Mouse (Mus musculus) midbrain, embryonic 16.5 days (tissue): ENCODE measurements around the gene Nras. TPM values are rescaled to one million over a fixed set of nuclear protein-coding genes. Genes with fewer than 3 reads are reported as not detected.

Experiments used
- ATAC-seq: fragments of 200-750 bp; cut with Nextera tagmentation; 2 replicates; pipeline ENCODE4 v1.8.0; 2017; ENCODE audit warnings: moderate TSS enrichment
- H3K27ac ChIP-seq: fragments of 300-500 bp; sonication (generic); 2 replicates; pipeline ENCODE4 v1.5.1; 2014; ENCODE audit warnings: mild to moderate bottlenecking, low read length, mixed read lengths
- H3K27me3 ChIP-seq: fragments of 300-500 bp; sonication (generic); 2 replicates; pipeline ENCODE4 v1.6.1; 2014; ENCODE audit warnings: low read depth, low read length, mixed read lengths; ENCODE audit not compliant: control insufficient read depth, insufficient read depth
- H3K36me3 ChIP-seq: fragments of 300-500 bp; sonication (generic); 2 replicates; pipeline ENCODE4 v1.6.1; 2014; ENCODE audit warnings: mild to moderate bottlenecking, low read length, moderate library complexity, mixed read lengths; ENCODE audit not compliant: control insufficient read depth, insufficient read depth
- H3K4me1 ChIP-seq: fragments of 300-500 bp; sonication (generic); 2 replicates; pipeline ENCODE4 v1.6.1; 2014; ENCODE audit warnings: mild to moderate bottlenecking, low read length, mixed read lengths; ENCODE audit not compliant: control insufficient read depth, insufficient read depth
- H3K4me2 ChIP-seq: fragments of 300-500 bp; sonication (generic); 2 replicates; pipeline ENCODE4 v1.6.1; 2014; ENCODE audit warnings: mild to moderate bottlenecking, low read length, mixed read lengths
- H3K4me3 ChIP-seq: fragments of 300-500 bp; sonication (generic); 2 replicates; pipeline ENCODE4 v1.5.1; 2014; ENCODE audit warnings: low read depth, mild to moderate bottlenecking, low read length, moderate library complexity, mixed read lengths
- H3K9ac ChIP-seq: fragments of 300-500 bp; sonication (generic); 2 replicates; pipeline ENCODE4 v1.6.1; 2014; ENCODE audit warnings: low read depth, low read length, mixed read lengths
- H3K9me3 ChIP-seq: fragments of 300-500 bp; sonication (generic); replicated peaks from 2 replicates; pipeline ENCODE4 v1.6.1; 2014; ENCODE audit warnings: mild to moderate bottlenecking, low read length, mixed read lengths; ENCODE audit not compliant: control insufficient read depth, poor library complexity, severe bottlenecking
- WGBS: fragments of 180-500 bp; shearing (Covaris S2); extraction: QIAGEN DNeasy Blood & Tissue Kit; methylation state at CpG from one replicate; pipeline ENCODE4 v1.1.7; 2014; 5-methylcytosine and 5-hydroxymethylcytosine counted together
- polyA plus RNA-seq: library from polyadenylated mRNA; unstranded; fragments of >200 nt; fragmentation: Nextera tagmentation; extraction: Ambion mirVana; gene quantifications from 2 replicates; pipeline ENCODE4 v1.2.1, GENCODE M21; 2015

Nras gene
- polyA plus RNA-seq, 1 experiment from 2014 or later, result 85.1 TPM

GRCm38 (mm10) chr3:103056016-103056595 lies 2.0 kb upstream of the Nras start:
- peaks cover 13% of the 10 kb centered on the region for H3K4me1 ChIP-seq
- no peak overlapping the region for H3K4me2 ChIP-seq
- no peaks in the 10 kb centered on the region for H3K9me3 ChIP-seq
- H3K36me3 ChIP-seq, result peaks cover 27% of the 10 kb centered on the region
- no peak overlapping the region for H3K4me3 ChIP-seq
- 93% methylated on average over 5 of the region's 5 CpGs for WGBS
- no peak overlapping the region for H3K27ac ChIP-seq
- no peaks in the 10 kb centered on the region for H3K27me3 ChIP-seq
- ATAC-seq, result no peak
- H3K9ac ChIP-seq, result no peak overlapping the region

DNA sequence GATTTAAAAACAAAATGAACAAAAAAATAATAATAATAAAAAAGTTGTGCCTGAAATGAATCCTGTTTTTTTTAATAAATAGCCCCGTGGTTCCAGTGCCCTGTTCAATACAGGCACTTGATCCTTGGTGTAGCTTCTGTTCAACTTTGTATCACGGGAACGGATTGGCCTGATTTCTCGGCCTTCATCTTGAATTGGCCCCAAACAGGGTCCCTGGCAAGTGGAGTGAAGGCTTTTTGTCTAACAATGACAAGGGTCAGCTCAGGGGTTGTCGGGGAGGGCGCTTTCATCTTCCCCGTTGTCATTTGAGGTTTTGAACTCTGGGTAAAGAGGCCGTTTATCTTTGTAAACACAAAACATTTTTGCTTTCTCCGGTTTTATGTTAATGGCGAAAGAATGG lies 333 bp upstream of the Nras start:
- Histone ChIP-seq H3K4me1 (peaks cover 13% of the 10 kb centered on the region), H3K4me3 (peak overlapping the region; percentile 76), H3K9me3 (no peaks in the 10 kb centered on the region), H3K27ac (peak overlapping the region; percentile 93), H3K4me2 (peak overlapping the region; percentile 86), H3K9ac (peak overlapping the region; percentile 49; the same call in 1 of the 2 replicates), H3K36me3 (peaks cover 33% of the 10 kb centered on the region), H3K27me3 (no peaks in the 10 kb centered on the region)
- ATAC-seq, result peak; percentile 44
- 2% methylated on average over 10 of the region's 10 CpGs for WGBS

GRCm38 (mm10) chr3:103066927-103067326 lies 8.8 kb downstream of the Nras start:
- Histone ChIP-seq H3K27me3 (no peaks in the 10 kb centered on the region), H3K36me3 (peaks cover 34% of the 10 kb centered on the region), H3K9ac (no peak overlapping the region), H3K27ac (no peak overlapping the region), H3K4me3 (no peak overlapping the region), H3K9me3 (no peaks in the 10 kb centered on the region), H3K4me1 (no peaks in the 10 kb centered on the region), H3K4me2 (no peak overlapping the region)
- 94% methylated on average over 8 of the region's 8 CpGs for WGBS
- no peak for ATAC-seq

- Histone ChIP-seq H3K27me3 (no peaks in the 10 kb centered on the region), H3K9ac (no peak overlapping the region), H3K4me2 (no peak overlapping the region), H3K27ac (no peak overlapping the region), H3K4me1 (no peaks in the 10 kb centered on the region), H3K9me3 (no peaks in the 10 kb centered on the region), H3K4me3 (no peak overlapping the region), H3K36me3 (peaks cover 22% of the 10 kb centered on the region)
- 97% methylated on average over 6 of the region's 6 CpGs for WGBS
- ATAC-seq, result no peak
Measured at GRCm38 (mm10) chr3:103068971-103069370, 10.9 kb downstream of the Nras start.

GRCm38 (mm10) chr3:103073771-103074170 lies 15.7 kb downstream of the Nras start, which contains the start of gene Ampd1:
Ampd1 (plus strand) TSS chr3:103074014.
- peaks cover 4% of the 10 kb centered on the region; the same call in 1 of the 2 replicates for H3K36me3 ChIP-seq
- WGBS, result 78% methylated on average over 5 of the region's 5 CpGs
- H3K4me3 ChIP-seq, result no peak within 1 kb of the TSS
- H3K9me3 ChIP-seq, result no peaks in the 10 kb centered on the region
- no peak within 1 kb of the TSS for H3K4me2 ChIP-seq
- no peak within 1 kb of the TSS for H3K27ac ChIP-seq
- H3K27me3 ChIP-seq, result no peaks in the 10 kb centered on the region
- ATAC-seq, result no peak
- H3K9ac ChIP-seq, result no peak within 1 kb of the TSS
- no peaks in the 10 kb centered on the region for H3K4me1 ChIP-seq

GRCm38 (mm10) chr3:103075871-103076270 lies 17.8 kb downstream of the Nras start:
- Histone ChIP-seq H3K36me3 (no peaks in the 10 kb centered on the region), H3K9me3 (no peaks in the 10 kb centered on the region), H3K4me3 (no peak overlapping the region), H3K27ac (no peak overlapping the region), H3K4me1 (no peaks in the 10 kb centered on the region), H3K27me3 (no peaks in the 10 kb centered on the region), H3K9ac (no peak overlapping the region), H3K4me2 (no peak overlapping the region)
- WGBS, result 87% methylated on average over 9 of the region's 9 CpGs
- no peak for ATAC-seq

DNA sequence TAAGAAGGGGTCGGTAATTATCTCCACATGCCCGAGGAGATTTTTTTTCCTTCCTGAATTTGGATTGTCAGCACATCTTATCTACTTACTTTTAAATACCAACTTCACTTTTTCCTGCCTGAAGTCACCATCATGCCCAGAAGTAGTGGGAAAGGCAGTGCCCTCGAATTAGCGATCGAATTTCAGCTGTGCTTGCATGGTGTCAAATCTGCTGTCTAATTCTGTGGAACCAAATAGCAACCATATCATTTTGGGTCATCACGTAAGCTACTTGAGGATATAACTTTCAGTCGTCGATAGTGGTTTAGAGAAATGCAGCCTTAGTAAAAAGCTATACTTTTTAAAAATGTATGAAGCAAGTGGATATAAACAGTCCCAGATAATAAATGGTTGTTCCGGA lies 18.4 kb downstream of the Nras start:
- no peak for ATAC-seq
- Histone ChIP-seq H3K9me3 (no peaks in the 10 kb centered on the region), H3K4me1 (no peaks in the 10 kb centered on the region), H3K27me3 (no peaks in the 10 kb centered on the region), H3K4me2 (no peak overlapping the region), H3K36me3 (no peaks in the 10 kb centered on the region), H3K27ac (no peak overlapping the region), H3K9ac (no peak overlapping the region), H3K4me3 (no peak overlapping the region)
- WGBS, result 92% methylated on average over 9 of the region's 9 CpGs

GRCm38 (mm10) chr3:103079301-103079700 lies 21.2 kb downstream of the Nras start:
- Histone ChIP-seq H3K4me1 (no peaks in the 10 kb centered on the region), H3K36me3 (no peaks in the 10 kb centered on the region), H3K9ac (no peak overlapping the region), H3K27me3 (no peaks in the 10 kb centered on the region), H3K9me3 (no peaks in the 10 kb centered on the region), H3K4me3 (no peak overlapping the region), H3K27ac (no peak overlapping the region), H3K4me2 (no peak overlapping the region)
- no peak for ATAC-seq
- WGBS, result 86% methylated on average over 9 of the region's 9 CpGs

GRCm38 (mm10) chr3:103081051-103081450 lies 23.0 kb downstream of the Nras start:
- H3K36me3 ChIP-seq, result no peaks in the 10 kb centered on the region
- no peak for ATAC-seq
- H3K9ac ChIP-seq, result no peak overlapping the region
- no peak overlapping the region for H3K4me3 ChIP-seq
- H3K4me1 ChIP-seq, result no peaks in the 10 kb centered on the region
- WGBS, result 58% methylated on average over 11 of the region's 11 CpGs
- no peak overlapping the region for H3K27ac ChIP-seq
- no peak overlapping the region for H3K4me2 ChIP-seq
- no peaks in the 10 kb centered on the region for H3K27me3 ChIP-seq
- H3K9me3 ChIP-seq, result no peaks in the 10 kb centered on the region
